Mouse (Mus musculus) midbrain, postnatal 0 days (tissue): Measurements from ENCODE around the gene Dnajc1. TPM values are rescaled to one million over a fixed set of nuclear protein-coding genes. Genes with fewer than 3 reads are reported as not detected.

Experiments
- ATAC-seq: fragments of 200-750 bp; cut with Nextera tagmentation; 2 replicates; pipeline ENCODE4 v1.8.0; 2017; ENCODE audit warnings: moderate number of reproducible peaks, mild to moderate bottlenecking, moderate TSS enrichment, moderate library complexity; ENCODE audit not compliant: low FRiP score
- DNase-seq: peaks from one replicate; pipeline ENCODE4 v3.0.0-alpha.2; 2015; ENCODE audit warnings: low spot score
- H3K27ac ChIP-seq: fragments of 300-500 bp; sonication (generic); 2 replicates; pipeline ENCODE4 v1.5.1; 2014; ENCODE audit warnings: low read depth, mild to moderate bottlenecking, low read length, mixed read lengths
- H3K27me3 ChIP-seq: fragments of 300-500 bp; sonication (generic); 2 replicates; pipeline ENCODE4 v1.6.1; 2014; ENCODE audit warnings: low read length, control low read depth, mixed read lengths; ENCODE audit not compliant: insufficient read depth
- H3K36me3 ChIP-seq: fragments of 300-500 bp; sonication (generic); 2 replicates; pipeline ENCODE4 v1.6.1; 2014; ENCODE audit warnings: low read length, control low read depth, mixed read lengths; ENCODE audit not compliant: insufficient read depth
- H3K4me1 ChIP-seq: fragments of 300-500 bp; sonication (generic); 2 replicates; pipeline ENCODE4 v1.6.1; 2014; ENCODE audit warnings: mild to moderate bottlenecking, control low read depth, antibody characterized with exemption, low read length, mixed read lengths; ENCODE audit not compliant: insufficient read depth
- H3K4me2 ChIP-seq: fragments of 300-500 bp; sonication (generic); 2 replicates; pipeline ENCODE4 v1.6.1; 2014; ENCODE audit warnings: low read depth, mild to moderate bottlenecking, low read length, mixed read lengths; ENCODE audit not compliant: poor library complexity, severe bottlenecking
- H3K4me3 ChIP-seq: fragments of 300-500 bp; sonication (generic); 2 replicates; pipeline ENCODE4 v1.5.1; 2014; ENCODE audit warnings: low read depth, mild to moderate bottlenecking, low read length, moderate library complexity
- H3K9ac ChIP-seq: fragments of 300-500 bp; sonication (generic); replicated peaks from 2 replicates; pipeline ENCODE4 v1.6.1; 2014; ENCODE audit warnings: mild to moderate bottlenecking, low read length, moderate library complexity, mixed read lengths; ENCODE audit not compliant: poor library complexity, severe bottlenecking
- H3K9me3 ChIP-seq: fragments of 300-500 bp; sonication (generic); 2 replicates; pipeline ENCODE4 v1.6.1; 2016; ENCODE audit warnings: low read length, control low read depth
- CTCF ChIP-seq: IDR thresholded peaks from 2 replicates; pipeline ENCODE4 v1.5.1; 2016; ENCODE audit warnings: antibody characterized with exemption, mild to moderate bottlenecking
- whole genome bisulfite sequencing: fragments of 180-500 bp; shearing (Covaris S2); extraction: QIAGEN DNeasy Blood & Tissue Kit; methylation state at CpG from one replicate; pipeline ENCODE4 v1.1.7; 2014; 5-methylcytosine and 5-hydroxymethylcytosine counted together
- polyA plus RNA-seq: library from polyadenylated mRNA; unstranded; fragments of >200 nt; fragmentation: Nextera tagmentation; extraction: Ambion mirVana; gene quantifications from 2 replicates; pipeline ENCODE4 v1.2.1, GENCODE M21; 2015
- total RNA-seq: library from RNA; depleted of rRNA; stranded (reverse); fragments of >200 nt; gene quantifications from 2 replicates; pipeline ENCODE4 v1.2.3, GENCODE M21; 2014; rRNA removed

Gene Dnajc1
- total RNA-seq (14.4 and 28.3 TPM in 2 replicates), polyA plus RNA-seq (16.5 and 19.1 TPM in 2 replicates)

DNA sequence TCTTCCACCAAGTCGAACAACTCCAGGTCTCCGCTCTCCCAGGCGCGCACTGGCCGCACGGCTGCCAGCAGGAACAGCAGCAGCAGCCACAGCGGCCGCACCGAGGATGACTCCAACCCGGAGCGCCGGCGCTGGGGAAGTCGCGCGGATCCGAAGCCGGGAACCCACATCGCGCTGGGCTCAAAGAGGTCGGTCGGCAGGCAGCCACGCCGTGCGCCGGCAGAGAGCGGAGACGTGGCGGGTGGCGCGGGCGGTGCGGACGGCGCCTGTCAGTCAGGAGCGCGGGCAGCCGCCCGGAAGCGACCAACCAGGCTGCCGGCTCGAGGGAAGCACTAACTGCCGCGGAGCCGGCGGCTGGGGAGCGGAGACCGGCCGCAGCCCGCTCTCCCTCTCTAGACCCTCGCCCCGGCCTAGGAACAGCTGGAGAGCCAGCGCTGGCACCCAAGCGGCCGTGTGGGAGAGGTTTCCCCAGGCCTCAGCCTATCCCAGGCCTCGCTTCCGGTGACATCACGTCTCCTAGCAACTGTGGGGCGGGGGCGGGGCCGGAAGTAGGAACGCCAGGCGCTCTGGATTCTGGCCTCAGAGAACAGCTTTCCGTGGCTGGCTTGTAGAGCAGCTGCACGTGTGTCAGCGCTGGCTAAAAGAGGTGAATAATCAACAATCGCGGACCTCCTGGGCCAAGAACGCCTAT lies at the start of gene Dnajc1:
Gene Dnajc1, minus strand, starts transcription at position 500 of the 691 bp plus-strand sequence.
- H3K27me3 ChIP-seq: no peaks in the 10 kb centered on the region
- peak within 1 kb of the TSS; percentile 82 for H3K4me3 ChIP-seq
- H3K9me3 ChIP-seq: no peaks in the 10 kb centered on the region
- H3K4me2 ChIP-seq: peak within 1 kb of the TSS; percentile 66
- peak within 1 kb of the TSS; percentile 77 for H3K9ac ChIP-seq
- DNase-seq: peak; percentile 98
- under 1% methylated on average over 67 of the region's 69 CpGs for WGBS
- ATAC-seq: peak; percentile 100
- TF ChIP-seq CTCF: no peak
- H3K4me1 ChIP-seq: 0 out of 2 replicates have a peak, but pooled peaks cover 5% of the 10 kb centered on the region
- H3K27ac ChIP-seq: peak within 1 kb of the TSS; percentile 96
- no peaks in the 10 kb centered on the region for H3K36me3 ChIP-seq

DNA sequence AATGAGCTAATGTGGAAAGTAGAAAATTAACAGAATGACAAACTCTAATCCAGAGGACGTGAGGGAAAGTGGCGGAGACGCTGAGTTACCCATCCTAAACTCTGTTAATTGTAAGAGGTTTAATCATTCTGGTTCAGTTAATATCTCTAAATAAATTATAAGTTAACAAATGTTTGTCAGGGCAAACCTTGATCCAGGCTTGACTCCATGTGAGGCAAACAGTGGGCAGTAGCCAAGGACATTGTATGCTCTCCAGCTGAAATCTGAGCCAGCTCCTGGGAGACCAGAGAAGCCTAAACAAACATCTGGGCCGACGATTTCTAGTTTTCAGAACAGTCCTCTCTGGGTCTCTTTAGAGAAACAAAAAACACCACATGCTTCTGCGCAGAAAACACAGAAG lies 49.2 kb upstream of the Dnajc1 start:
- DNase-seq (peak; percentile 7), ATAC-seq (no peak)
- TF ChIP-seq CTCF: no peak
- Histone ChIP-seq H3K4me1 (no peaks in the 10 kb centered on the region), H3K36me3 (no peaks in the 10 kb centered on the region), H3K27me3 (no peaks in the 10 kb centered on the region), H3K9me3 (no peaks in the 10 kb centered on the region), H3K27ac (no peak overlapping the region), H3K4me2 (no peak overlapping the region), H3K9ac (no peak overlapping the region), H3K4me3 (no peak overlapping the region)
- WGBS: 47% methylated on average over 6 of the region's 6 CpGs

DNA sequence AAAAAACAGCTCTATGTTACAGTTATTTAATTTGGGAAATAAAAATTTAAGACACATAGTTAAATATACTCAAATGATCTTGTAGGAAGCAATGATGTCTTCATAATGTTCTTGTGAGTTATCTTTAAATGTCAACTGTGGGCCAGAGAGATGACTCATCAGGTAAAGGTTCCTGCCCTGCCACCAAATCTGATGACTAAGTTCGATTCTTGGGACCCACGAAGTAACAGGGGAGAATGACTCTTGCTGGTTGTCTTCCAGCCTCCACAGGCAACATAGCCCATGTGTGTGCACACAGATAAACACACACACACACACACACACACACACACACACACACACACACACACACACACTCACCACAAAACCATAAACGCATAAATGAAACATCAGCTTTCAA lies 22.6 kb upstream of the Dnajc1 start:
- TF ChIP-seq CTCF: no peak
- Histone ChIP-seq H3K4me1 (no peaks in the 10 kb centered on the region), H3K27ac (no peak overlapping the region), H3K4me2 (no peak overlapping the region), H3K4me3 (no peak overlapping the region), H3K36me3 (no peaks in the 10 kb centered on the region), H3K9me3 (no peaks in the 10 kb centered on the region), H3K27me3 (no peaks in the 10 kb centered on the region), H3K9ac (no peak overlapping the region)
- 95% methylated on average over 3 of the region's 3 CpGs for WGBS
- ATAC-seq (no peak), DNase-seq (no peak)

DNA sequence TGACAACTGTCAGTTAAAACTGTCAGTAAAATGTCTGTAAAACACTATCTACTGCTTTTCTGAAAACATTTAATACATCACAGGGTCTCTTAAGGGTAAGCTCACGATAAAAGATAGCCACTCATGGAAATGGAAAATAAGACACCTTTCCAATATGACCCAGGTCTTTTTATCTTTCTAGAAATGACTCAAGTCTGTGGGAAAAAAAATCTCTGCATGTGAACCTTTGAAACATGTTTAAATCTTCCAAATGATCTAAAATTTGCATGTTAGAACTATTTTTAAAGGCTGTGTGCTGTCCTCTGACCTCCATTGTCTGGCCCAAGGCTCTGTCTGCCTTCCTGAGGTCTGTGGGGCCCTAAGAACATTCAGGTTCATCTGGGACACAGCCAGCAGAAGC lies 11.0 kb upstream of the Dnajc1 start:
- DNase-seq: no peak
- no peak overlapping the region for H3K4me3 ChIP-seq
- 78% methylated on average over 1 of the region's 1 CpGs for WGBS
- no peak for ATAC-seq
- H3K9ac ChIP-seq: no peak overlapping the region
- no peak for TF ChIP-seq CTCF
- no peaks in the 10 kb centered on the region for H3K4me1 ChIP-seq
- H3K4me2 ChIP-seq: no peak overlapping the region
- H3K9me3 ChIP-seq: no peaks in the 10 kb centered on the region
- no peaks in the 10 kb centered on the region for H3K27me3 ChIP-seq
- no peak overlapping the region for H3K27ac ChIP-seq
- H3K36me3 ChIP-seq: no peaks in the 10 kb centered on the region

DNA sequence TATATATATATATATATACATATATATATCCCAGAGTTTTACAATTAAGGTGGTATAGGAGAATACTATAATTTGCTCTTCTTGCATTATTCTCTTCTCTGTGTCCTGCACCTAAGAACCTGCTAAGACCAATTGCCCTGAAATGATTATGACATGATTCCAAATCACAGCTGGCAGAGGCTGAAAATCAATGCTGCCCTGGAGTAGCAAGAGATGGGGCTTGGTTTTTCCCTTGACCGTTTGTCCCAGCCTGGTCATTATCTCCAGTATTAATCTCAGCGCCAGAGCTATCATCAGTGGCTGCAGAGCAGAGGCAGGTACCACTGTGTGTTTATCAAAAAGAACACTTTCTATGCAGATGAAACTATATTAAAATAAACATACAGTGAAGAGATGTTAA lies 9.1 kb upstream of the Dnajc1 start:
- ATAC-seq: no peak
- Histone ChIP-seq H3K27me3 (no peaks in the 10 kb centered on the region), H3K4me3 (no peak overlapping the region), H3K36me3 (no peaks in the 10 kb centered on the region), H3K9me3 (no peaks in the 10 kb centered on the region), H3K4me2 (no peak overlapping the region), H3K27ac (no peak overlapping the region), H3K9ac (no peak overlapping the region), H3K4me1 (no peaks in the 10 kb centered on the region)
- DNase-seq: no peak
- no peak for TF ChIP-seq CTCF
- WGBS: 88% methylated on average over 2 of the region's 2 CpGs

DNA sequence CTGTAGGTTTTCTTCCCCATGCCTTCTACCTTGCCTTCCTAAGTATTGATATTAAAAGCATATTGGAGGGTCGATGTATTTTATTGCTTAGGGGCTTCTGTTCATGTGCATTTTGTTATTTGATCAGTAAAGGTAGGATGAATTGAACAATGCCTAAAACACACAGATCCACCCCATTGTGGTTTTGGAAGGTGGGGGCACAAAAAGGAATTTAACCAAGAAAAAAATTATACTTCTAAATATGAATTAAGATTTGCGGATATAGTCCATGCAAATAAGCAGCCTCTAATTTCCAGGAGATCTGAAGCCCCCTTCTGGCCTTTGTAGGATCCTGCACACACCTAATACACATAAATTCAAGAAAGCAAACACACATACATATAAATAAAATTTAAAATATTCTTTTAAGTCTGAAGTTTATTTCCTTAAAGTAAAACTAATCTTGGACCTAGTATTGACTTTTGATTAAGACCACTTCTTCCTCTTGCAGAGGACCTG lies 441 bp upstream of the Dnajc1 start:
- ATAC-seq: peak; percentile 47; the same call in 1 of the 2 replicates
- peak; percentile 14 for DNase-seq
- Histone ChIP-seq H3K4me2 (peak overlapping the region; percentile 66), H3K9ac (peak overlapping the region; percentile 77; the same call in 1 of the 2 replicates), H3K27me3 (no peaks in the 10 kb centered on the region), H3K4me1 (0 out of 2 replicates have a peak, but pooled peaks cover 5% of the 10 kb centered on the region), H3K4me3 (peak overlapping the region; percentile 82), H3K36me3 (no peaks in the 10 kb centered on the region), H3K9me3 (no peaks in the 10 kb centered on the region), H3K27ac (peak overlapping the region; percentile 96)
- 60% methylated on average over 2 of the region's 2 CpGs for WGBS
- TF ChIP-seq CTCF: peak; percentile 52
